ENCODE assay signal across 15 mouse cellular contexts in the genomic region with DNA sequence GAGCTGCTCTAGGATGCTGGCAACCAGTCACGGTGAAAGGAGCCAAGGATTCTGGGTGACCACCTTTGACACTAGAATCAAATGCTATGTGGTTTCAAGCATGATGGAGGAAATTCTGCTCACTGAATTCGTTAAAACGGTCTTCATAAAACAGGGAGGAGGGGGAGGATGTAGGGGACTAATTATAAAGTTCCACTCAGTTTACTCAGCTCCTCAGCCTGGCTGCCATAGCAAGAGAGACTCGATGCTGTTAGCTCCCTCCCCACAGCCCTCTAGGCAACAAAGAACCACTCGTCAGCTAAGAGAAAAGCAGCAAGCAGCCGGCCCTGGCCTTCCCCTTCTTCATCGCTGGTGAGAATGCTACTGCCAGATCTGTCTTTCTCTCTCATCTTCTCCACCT.
DNase-seq lines count a peak whose midpoint lies in the region; ATAC-seq lines count a peak whose summit lies in the region.
"Had no signal": no experiment of that assay in that cellular context is flagged by ENCODE, and none has a peak within 500 bp of the region (broad histone marks: within the 10 kb centered on the region; RNA-seq: fewer than 3 reads in every experiment).

No protein-coding gene starts in this region.

- no peak overlapping the region for H3K4me2 ChIP-seq in midbrain, embryonic 16.5 days (ENCODE audit: low read length)
- no peak overlapping the region for H3K4me2 ChIP-seq in forebrain, embryonic 13.5 days
- H3K4me2 ChIP-seq in hindbrain, embryonic 15.5 days = no peak overlapping the region
- no peak overlapping the region for H3K4me2 ChIP-seq in neural tube, embryonic 15.5 days
- H3K4me2 ChIP-seq: lung, embryonic 14.5 days; stomach, embryonic 15.5 days had no signal

- no peak for DNase-seq in midbrain, embryonic 10.5 days (ENCODE audit: low spot score)
- no peak for DNase-seq in layer of hippocampus, adult 8-10 months (ENCODE audit: low spot score in 2 of 2)
- no peak for DNase-seq in testis, postnatal 10 days (ENCODE audit: low spot score)
- DNase-seq: adrenal gland, postnatal 10 days; cerebellum, adult 9-10 months; heart, adult 2 months; kidney, adult 9 months; lung, embryonic 14.5 days had no signal

- 58% methylated on average over 7 of the region's 7 CpGs for WGBS in midbrain, embryonic 10.5 days
- WGBS in midbrain, embryonic 16.5 days = 27% methylated on average over 7 of the region's 7 CpGs
- WGBS in forebrain, embryonic 13.5 days = 19% methylated on average over 7 of the region's 7 CpGs
- 32% methylated on average over 7 of the region's 7 CpGs for WGBS in hindbrain, embryonic 15.5 days
- 31% methylated on average over 7 of the region's 7 CpGs for WGBS in neural tube, embryonic 15.5 days

- no peaks in the 10 kb centered on the region for H3K36me3 ChIP-seq in midbrain, embryonic 10.5 days
- no peaks in the 10 kb centered on the region for H3K36me3 ChIP-seq in midbrain, embryonic 16.5 days (ENCODE audit: control insufficient read depth, insufficient read depth, low read length)
- no peaks in the 10 kb centered on the region for H3K36me3 ChIP-seq in forebrain, embryonic 13.5 days (ENCODE audit: poor library complexity, severe bottlenecking)
- H3K36me3 ChIP-seq in hindbrain, embryonic 15.5 days = no peaks in the 10 kb centered on the region
- H3K36me3 ChIP-seq in neural tube, embryonic 15.5 days = no peaks in the 10 kb centered on the region
- H3K36me3 ChIP-seq: stomach, embryonic 15.5 days had no signal

- H3K4me3 ChIP-seq in midbrain, embryonic 10.5 days = no peak overlapping the region
- H3K4me3 ChIP-seq in midbrain, embryonic 16.5 days (ENCODE audit: low read depth, low read length) = no peak overlapping the region
- H3K4me3 ChIP-seq in forebrain, embryonic 13.5 days = no peak overlapping the region
- H3K4me3 ChIP-seq in hindbrain, embryonic 15.5 days = no peak overlapping the region
- H3K4me3 ChIP-seq in neural tube, embryonic 15.5 days (replicated peaks) = no peak overlapping the region
- H3K4me3 ChIP-seq: heart, adult 2 months; myocyte; stomach, embryonic 15.5 days had no signal

- peaks cover 47% of the 10 kb centered on the region for H3K4me1 ChIP-seq in midbrain, embryonic 10.5 days
- H3K4me1 ChIP-seq in midbrain, embryonic 16.5 days (ENCODE audit: control insufficient read depth, insufficient read depth, low read length) = peaks cover 27% of the 10 kb centered on the region
- H3K4me1 ChIP-seq in forebrain, embryonic 13.5 days = peaks cover 56% of the 10 kb centered on the region
- peaks cover 44% of the 10 kb centered on the region for H3K4me1 ChIP-seq in hindbrain, embryonic 15.5 days (replicated peaks)
- peaks cover 43% of the 10 kb centered on the region for H3K4me1 ChIP-seq in neural tube, embryonic 15.5 days

- H3K27ac ChIP-seq in midbrain, embryonic 10.5 days (replicated peaks) = peak overlapping the region; percentile 80
- H3K27ac ChIP-seq in midbrain, embryonic 16.5 days (ENCODE audit: low read length) = no peak overlapping the region
- H3K27ac ChIP-seq in forebrain, embryonic 13.5 days = peak overlapping the region; percentile 74
- H3K27ac ChIP-seq in hindbrain, embryonic 15.5 days (replicated peaks) = peak overlapping the region; percentile 43
- H3K27ac ChIP-seq in neural tube, embryonic 15.5 days (replicated peaks) = peak overlapping the region; percentile 39; the same call in 1 of the 2 replicates
- H3K27ac ChIP-seq: heart, adult 2 months; stomach, embryonic 15.5 days had no signal

- H3K27me3 ChIP-seq in midbrain, embryonic 10.5 days (ENCODE audit: low read depth, poor library complexity, severe bottlenecking) = no peaks in the 10 kb centered on the region; the same call in 1 of the 2 replicates
- no peaks in the 10 kb centered on the region for H3K27me3 ChIP-seq in midbrain, embryonic 16.5 days (ENCODE audit: control insufficient read depth, insufficient read depth, low read depth, low read length)
- H3K27me3 ChIP-seq in forebrain, embryonic 13.5 days = no peaks in the 10 kb centered on the region
- no peaks in the 10 kb centered on the region for H3K27me3 ChIP-seq in hindbrain, embryonic 15.5 days
- no peaks in the 10 kb centered on the region for H3K27me3 ChIP-seq in neural tube, embryonic 15.5 days (replicated peaks)
- H3K27me3 ChIP-seq: stomach, embryonic 15.5 days had no signal

- no peaks in the 10 kb centered on the region for H3K9me3 ChIP-seq in midbrain, embryonic 10.5 days (replicated peaks)
- no peaks in the 10 kb centered on the region for H3K9me3 ChIP-seq in midbrain, embryonic 16.5 days (replicated peaks; ENCODE audit: control insufficient read depth, low read length, poor library complexity, severe bottlenecking)
- no peaks in the 10 kb centered on the region for H3K9me3 ChIP-seq in forebrain, embryonic 13.5 days (replicated peaks)
- H3K9me3 ChIP-seq in hindbrain, embryonic 15.5 days = no peaks in the 10 kb centered on the region
- no peaks in the 10 kb centered on the region for H3K9me3 ChIP-seq in neural tube, embryonic 15.5 days (replicated peaks)
- H3K9me3 ChIP-seq: stomach, embryonic 15.5 days had no signal

- ATAC-seq in midbrain, embryonic 16.5 days = no peak
- ATAC-seq in forebrain, embryonic 13.5 days = peak; percentile 33; the same call in 1 of the 2 replicates
- ATAC-seq in hindbrain, embryonic 15.5 days (ENCODE audit: low FRiP score, low read depth) = no peak
- ATAC-seq in neural tube, embryonic 15.5 days (ENCODE audit: low FRiP score) = peak; percentile 49
- ATAC-seq: CD4-positive, CD25-positive, alpha-beta regulatory T cell, adult 4 months had no signal

- no peak overlapping the region for H3K9ac ChIP-seq in midbrain, embryonic 16.5 days (ENCODE audit: low read depth, low read length)
- H3K9ac ChIP-seq in forebrain, embryonic 13.5 days = no peak overlapping the region
- H3K9ac ChIP-seq in hindbrain, embryonic 15.5 days = no peak overlapping the region
- H3K9ac ChIP-seq in neural tube, embryonic 15.5 days (replicated peaks) = no peak overlapping the region
- H3K9ac ChIP-seq: lung, embryonic 14.5 days; stomach, embryonic 15.5 days had no signal

Comparison
In these comparisons a context has a peak if more than half of its experiments do, and no peak if none do; other contexts are left out.
1. ATAC-seq: peak in forebrain, embryonic 13.5 days (single experiment) and neural tube, embryonic 15.5 days (single experiment); none in midbrain, embryonic 16.5 days (single experiment) and hindbrain, embryonic 15.5 days (single experiment).